Mouse (Mus musculus): Measurements from ENCODE around the gene Smim4. TPM values are rescaled to one million over a fixed set of nuclear protein-coding genes. Genes with fewer than 3 reads are reported as not detected.

The Smim4 gene
- polyA plus RNA-seq, 1 experiment from 2014 or later: 90.1 TPM

DNA sequence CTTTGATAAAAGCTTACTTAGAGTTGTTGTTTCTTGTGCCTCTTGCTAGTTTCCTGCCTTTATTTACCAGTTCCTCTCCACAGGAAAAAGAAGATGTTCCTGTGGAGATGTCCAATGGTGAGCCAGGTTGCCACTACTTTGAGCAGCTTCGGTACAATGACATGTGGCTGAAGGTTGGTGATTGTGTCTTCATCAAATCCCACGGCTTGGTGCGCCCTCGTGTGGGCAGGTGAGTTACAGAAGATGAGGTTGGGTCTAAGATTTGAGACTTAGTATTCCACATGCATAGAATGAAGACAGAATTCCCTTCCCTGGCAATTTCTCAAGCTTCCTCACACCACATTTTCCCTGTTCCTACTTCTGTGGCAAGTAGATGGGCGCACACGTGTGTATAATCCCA is 41.3 kb downstream of the Smim4 start:
- no peaks in the 10 kb centered on the region for H3K4me1 ChIP-seq (replicated peaks)
- H3K9me3 ChIP-seq: no peaks in the 10 kb centered on the region
- no peaks in the 10 kb centered on the region for H3K27me3 ChIP-seq (replicated peaks)
- peaks cover 19% of the 10 kb centered on the region for H3K36me3 ChIP-seq
- H3K27ac ChIP-seq: no peak overlapping the region
- ATAC-seq: no peak
- WGBS: 80% methylated on average over 6 of the region's 6 CpGs
- no peak overlapping the region for H3K4me3 ChIP-seq (replicated peaks)
- H3K4me2 ChIP-seq (replicated peaks): no peak overlapping the region
- H3K9ac ChIP-seq: no peak overlapping the region

DNA sequence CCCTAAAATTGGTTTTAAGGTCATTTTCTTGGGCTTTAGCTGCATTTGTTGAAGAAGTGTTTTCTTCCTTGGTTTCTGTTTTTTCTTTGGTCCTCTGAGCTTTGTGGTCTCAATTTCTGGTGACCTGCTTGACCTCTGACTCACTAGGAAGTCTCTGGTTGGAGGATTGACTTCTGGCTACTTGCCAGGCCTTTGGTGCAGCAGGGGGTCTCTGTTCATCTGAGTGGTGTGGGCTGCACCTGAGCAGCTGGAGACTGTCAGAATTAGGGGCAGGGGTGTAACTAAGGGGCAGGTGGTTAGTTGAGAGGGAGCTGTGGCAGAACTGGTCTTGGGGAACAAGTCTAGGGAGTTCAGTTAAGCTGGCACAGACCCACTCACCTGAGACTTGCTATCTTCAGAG is 47.6 kb downstream of the Smim4 start:
- H3K4me3 ChIP-seq (replicated peaks): no peak overlapping the region
- H3K36me3 ChIP-seq: peaks cover 24% of the 10 kb centered on the region
- no peak for ATAC-seq
- H3K4me1 ChIP-seq (replicated peaks): no peaks in the 10 kb centered on the region
- H3K9ac ChIP-seq: no peak overlapping the region
- H3K4me2 ChIP-seq (replicated peaks): no peak overlapping the region
- H3K27ac ChIP-seq: no peak overlapping the region
- no peaks in the 10 kb centered on the region for H3K9me3 ChIP-seq
- H3K27me3 ChIP-seq (replicated peaks): no peaks in the 10 kb centered on the region

DNA sequence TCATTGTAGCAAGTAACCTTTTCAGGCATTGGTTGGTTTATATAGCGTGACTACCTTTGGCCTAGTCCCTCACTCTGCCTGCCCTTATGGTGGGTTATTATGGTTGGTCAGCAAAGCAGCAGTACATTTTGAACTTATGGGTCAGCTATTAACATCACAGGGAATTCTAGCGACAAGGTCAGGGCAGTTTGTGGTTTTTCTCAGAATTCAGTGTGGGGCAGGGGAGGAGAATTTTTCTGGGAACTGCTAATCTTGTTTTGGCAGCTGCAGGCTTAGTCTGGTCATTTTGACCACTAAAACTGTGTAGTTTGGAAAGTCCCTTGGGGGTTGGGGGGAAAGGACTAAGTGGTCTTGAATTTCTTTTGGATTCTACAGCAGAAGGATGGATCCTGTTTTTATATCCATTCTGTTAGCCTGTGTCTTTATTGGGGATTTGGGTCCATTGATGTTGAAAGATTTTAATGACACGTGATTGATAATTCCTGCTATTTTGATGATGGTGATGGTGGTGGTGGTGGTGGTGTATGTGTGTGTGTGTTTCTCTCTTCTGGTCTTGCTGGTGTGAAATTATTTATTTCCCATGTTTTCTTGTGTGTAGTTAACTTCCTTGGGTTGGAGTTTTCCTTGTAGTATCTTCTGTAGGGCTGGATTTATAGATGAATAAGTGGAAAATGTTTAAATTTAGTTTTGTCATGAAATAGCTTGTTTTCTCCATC is 49.3 kb downstream of the Smim4 start:
- Histone ChIP-seq H3K4me3 (replicated peaks) (no peak overlapping the region), H3K27me3 (replicated peaks) (no peaks in the 10 kb centered on the region), H3K9me3 (no peaks in the 10 kb centered on the region), H3K27ac (no peak overlapping the region), H3K4me1 (replicated peaks) (no peaks in the 10 kb centered on the region), H3K9ac (no peak overlapping the region), H3K4me2 (replicated peaks) (no peak overlapping the region), H3K36me3 (peaks cover 26% of the 10 kb centered on the region)
- no peak for ATAC-seq
- 91% methylated on average over 3 of the region's 3 CpGs for WGBS

DNA sequence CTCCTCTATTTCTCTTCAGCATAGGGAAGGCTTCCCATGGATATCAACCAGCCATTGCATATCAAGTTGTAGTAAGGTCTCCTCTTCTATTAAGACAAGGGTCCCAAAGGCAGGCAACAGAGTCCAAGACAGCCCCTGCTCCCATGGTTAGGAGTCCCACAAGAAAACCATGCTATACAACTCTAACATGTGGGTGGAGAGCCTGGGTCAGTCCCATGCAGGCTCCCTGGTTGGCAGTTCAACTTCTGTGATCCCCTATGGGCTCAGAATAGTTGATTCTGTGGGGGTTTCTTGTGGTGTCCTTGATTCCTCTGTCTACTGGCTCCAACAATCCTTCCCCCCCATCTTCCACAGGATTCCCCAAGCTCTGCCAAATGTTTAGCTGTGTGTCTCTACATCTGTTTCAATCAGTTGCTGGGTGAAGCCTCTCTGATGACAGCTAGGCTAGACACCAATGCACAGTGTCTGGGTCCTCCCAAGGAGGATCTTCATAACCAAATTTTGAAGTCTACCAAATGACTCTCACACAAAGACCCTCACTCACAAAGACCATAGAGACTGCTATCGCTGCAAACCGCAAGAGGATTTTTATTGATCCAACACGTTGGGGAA is 50.1 kb downstream of the Smim4 start:
- no peak overlapping the region for H3K27ac ChIP-seq
- H3K36me3 ChIP-seq: peaks cover 26% of the 10 kb centered on the region
- no peak overlapping the region for H3K9ac ChIP-seq
- no peak overlapping the region for H3K4me2 ChIP-seq (replicated peaks)
- 95% methylated on average over 3 of the region's 3 CpGs for WGBS
- H3K27me3 ChIP-seq (replicated peaks): no peaks in the 10 kb centered on the region
- no peaks in the 10 kb centered on the region for H3K4me1 ChIP-seq (replicated peaks)
- no peaks in the 10 kb centered on the region for H3K9me3 ChIP-seq
- no peak for ATAC-seq
- H3K4me3 ChIP-seq (replicated peaks): no peak overlapping the region

DNA sequence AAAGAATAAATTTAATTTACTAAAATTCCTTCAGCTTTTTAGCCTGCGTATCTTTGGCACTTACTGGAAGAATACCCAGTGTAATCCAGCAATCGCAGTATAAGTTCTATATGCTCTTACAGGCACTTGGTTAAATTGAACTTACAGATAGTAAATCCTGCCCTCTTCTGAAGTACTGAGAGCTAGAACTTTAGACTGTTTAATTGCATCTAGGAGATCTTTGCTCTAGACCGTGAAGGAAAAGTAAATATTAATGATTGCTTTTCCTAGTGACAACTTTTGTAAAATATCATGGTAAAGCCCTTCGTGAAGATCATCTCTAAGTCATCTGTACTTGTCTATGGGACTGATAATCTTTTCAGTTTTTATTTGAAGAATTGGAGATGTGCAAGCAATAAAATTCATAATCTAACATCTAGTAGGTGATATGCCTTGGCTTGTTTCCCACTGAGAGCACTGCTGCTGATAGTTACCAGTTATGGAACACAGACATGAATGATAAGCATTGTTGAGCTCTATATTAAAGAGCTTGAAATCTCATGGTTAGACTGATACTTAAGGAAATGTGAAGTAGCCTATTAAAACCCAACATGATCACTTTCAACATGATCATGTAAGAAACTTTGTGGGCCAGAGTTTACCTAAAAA is 59.5 kb downstream of the Smim4 start:
- no peak overlapping the region for H3K27ac ChIP-seq
- H3K4me3 ChIP-seq (replicated peaks): no peak overlapping the region
- no peaks in the 10 kb centered on the region for H3K27me3 ChIP-seq (replicated peaks)
- H3K9me3 ChIP-seq: no peaks in the 10 kb centered on the region
- no peak for ATAC-seq
- no peaks in the 10 kb centered on the region for H3K4me1 ChIP-seq (replicated peaks)
- WGBS: 83% methylated on average over 4 of the region's 4 CpGs
- H3K4me2 ChIP-seq (replicated peaks): no peak overlapping the region
- no peak overlapping the region for H3K9ac ChIP-seq
- H3K36me3 ChIP-seq: peaks cover 10% of the 10 kb centered on the region

DNA sequence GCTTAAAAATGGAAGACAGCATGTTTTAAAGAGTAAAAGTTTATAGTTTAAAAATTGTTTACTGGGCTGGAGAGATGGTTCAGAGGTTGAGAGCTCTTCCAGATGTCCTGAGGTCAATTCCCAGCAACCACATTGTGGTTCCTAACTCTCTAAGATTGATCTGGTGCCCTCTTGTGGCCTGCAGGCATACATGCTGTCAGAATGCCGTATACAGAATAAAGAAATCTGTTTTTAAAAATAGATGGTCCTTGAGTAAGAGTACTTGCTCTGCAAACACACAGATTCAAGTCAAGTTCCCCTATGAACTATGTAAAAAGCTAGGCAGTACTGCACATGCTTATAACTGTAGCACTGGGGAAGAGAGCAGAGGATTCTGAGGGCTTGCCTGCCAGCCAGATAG is 66.5 kb downstream of the Smim4 start:
- H3K27me3 ChIP-seq (replicated peaks): no peaks in the 10 kb centered on the region
- H3K27ac ChIP-seq: no peak overlapping the region
- no peak overlapping the region for H3K9ac ChIP-seq
- no peak overlapping the region for H3K4me2 ChIP-seq (replicated peaks)
- no peaks in the 10 kb centered on the region for H3K9me3 ChIP-seq
- no peaks in the 10 kb centered on the region for H3K4me1 ChIP-seq (replicated peaks)
- WGBS: 81% methylated on average over 1 of the region's 1 CpGs
- no peak overlapping the region for H3K4me3 ChIP-seq (replicated peaks)
- peaks cover 6% of the 10 kb centered on the region for H3K36me3 ChIP-seq
- no peak for ATAC-seq

DNA sequence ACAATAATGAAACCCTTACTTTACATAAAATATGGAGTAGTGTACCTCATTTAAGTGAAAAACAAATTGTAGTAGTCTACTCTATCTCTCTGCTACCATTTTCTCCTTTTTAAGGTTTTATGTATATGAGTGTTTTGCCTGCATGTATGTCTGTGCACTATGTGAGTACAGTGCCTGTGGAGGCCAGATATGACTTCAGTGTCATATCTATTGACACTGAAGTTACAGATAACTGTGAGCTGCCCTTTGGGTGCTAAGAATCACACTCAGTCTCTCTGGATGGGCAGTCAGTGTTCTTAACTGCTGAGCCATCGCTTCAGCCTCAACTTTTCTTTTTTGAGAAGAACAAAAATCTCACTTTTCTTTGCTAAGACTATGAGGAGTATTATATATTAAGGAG is 82.9 kb downstream of the Smim4 start:
- Histone ChIP-seq H3K4me3 (replicated peaks) (no peak overlapping the region), H3K36me3 (peaks cover 26% of the 10 kb centered on the region), H3K9ac (no peak overlapping the region), H3K27ac (no peak overlapping the region), H3K4me1 (replicated peaks) (no peaks in the 10 kb centered on the region), H3K9me3 (no peaks in the 10 kb centered on the region), H3K4me2 (replicated peaks) (no peak overlapping the region), H3K27me3 (replicated peaks) (no peaks in the 10 kb centered on the region)
- WGBS: 100% methylated on average over 1 of the region's 1 CpGs
- no peak for ATAC-seq

DNA sequence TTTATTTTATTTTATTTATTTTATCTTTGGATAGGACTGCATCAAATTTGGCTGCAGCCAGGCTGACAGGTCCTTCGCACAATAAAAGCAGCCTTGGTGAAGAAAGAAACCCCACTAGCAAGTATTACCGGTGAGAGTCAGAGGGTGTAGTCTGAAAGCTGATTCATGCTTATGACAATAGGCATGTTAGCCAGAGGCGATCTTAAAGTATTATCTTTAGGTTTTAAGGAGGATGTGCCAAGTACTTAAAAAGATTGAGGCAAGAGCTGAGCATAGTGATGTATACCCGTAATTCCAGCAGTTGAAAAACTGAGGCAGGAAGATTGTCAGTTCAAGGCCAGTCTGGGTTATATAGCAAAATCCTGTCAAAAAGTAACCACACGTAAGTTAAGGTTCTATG is 83.5 kb downstream of the Smim4 start:
- H3K4me3 ChIP-seq (replicated peaks): no peak overlapping the region
- H3K27me3 ChIP-seq (replicated peaks): no peaks in the 10 kb centered on the region
- H3K9ac ChIP-seq: no peak overlapping the region
- ATAC-seq: no peak
- 93% methylated on average over 5 of the region's 5 CpGs for WGBS
- H3K9me3 ChIP-seq: no peaks in the 10 kb centered on the region
- H3K27ac ChIP-seq: no peak overlapping the region
- H3K4me2 ChIP-seq (replicated peaks): no peak overlapping the region
- H3K4me1 ChIP-seq (replicated peaks): no peaks in the 10 kb centered on the region
- H3K36me3 ChIP-seq: peaks cover 21% of the 10 kb centered on the region

Other genes starting within 250 kb of the Smim4 start
- gene Mustn1, start 249.8 kb downstream of the Smim4 start, polyA plus RNA-seq (2015; fragmentation: Nextera tagmentation; extraction: Ambion mirVana): 8.1 and 8.3 TPM in 2 replicates
- gene Itih4, start 242.5 kb downstream of the Smim4 start, polyA plus RNA-seq (2015; fragmentation: Nextera tagmentation; extraction: Ambion mirVana): 1.1 and 2.6 TPM in 2 replicates
- gene Itih3, start 205.2 kb downstream of the Smim4 start, polyA plus RNA-seq (2015; fragmentation: Nextera tagmentation; extraction: Ambion mirVana): 3.2 and 5.1 TPM in 2 replicates
- 0.41 and 1.2 TPM in 2 replicates for gene Itih1, start 185.7 kb downstream of the Smim4 start, polyA plus RNA-seq (2015; fragmentation: Nextera tagmentation; extraction: Ambion mirVana)
- gene Nek4, start 177.6 kb downstream of the Smim4 start, polyA plus RNA-seq (2015; fragmentation: Nextera tagmentation; extraction: Ambion mirVana): 8.5 and 9.5 TPM in 2 replicates
- 44.6 and 48.6 TPM in 2 replicates for gene Glt8d1, start 127.6 kb downstream of the Smim4 start, polyA plus RNA-seq (2015; fragmentation: Nextera tagmentation; extraction: Ambion mirVana)
- 411 and 423 TPM in 2 replicates for gene Spcs1, start 127.3 kb downstream of the Smim4 start, polyA plus RNA-seq (2015; fragmentation: Nextera tagmentation; extraction: Ambion mirVana)
- 97.1 and 106 TPM in 2 replicates for gene Pbrm1, start 109.8 kb downstream of the Smim4 start, polyA plus RNA-seq (2015; fragmentation: Nextera tagmentation; extraction: Ambion mirVana)
- 127 and 151 TPM in 2 replicates for gene Gnl3, start 109.8 kb downstream of the Smim4 start, polyA plus RNA-seq (2015; fragmentation: Nextera tagmentation; extraction: Ambion mirVana)
- 261 and 315 TPM in 2 replicates for gene Nt5dc2, start 2.1 kb upstream of the Smim4 start, polyA plus RNA-seq (2015; fragmentation: Nextera tagmentation; extraction: Ambion mirVana)
- 32.3 and 32.5 TPM in 2 replicates for gene Stab1, start 39.7 kb upstream of the Smim4 start, polyA plus RNA-seq (2015; fragmentation: Nextera tagmentation; extraction: Ambion mirVana)
- gene Tnnc1, start 79.4 kb upstream of the Smim4 start, polyA plus RNA-seq (2015; fragmentation: Nextera tagmentation; extraction: Ambion mirVana): 3.3 and 6.4 TPM in 2 replicates
- 280 and 297 TPM in 2 replicates for gene Nisch, start 88.0 kb upstream of the Smim4 start, polyA plus RNA-seq (2015; fragmentation: Nextera tagmentation; extraction: Ambion mirVana)
- gene Sema3g, start 88.9 kb upstream of the Smim4 start, polyA plus RNA-seq (2015; fragmentation: Nextera tagmentation; extraction: Ambion mirVana): 0.91 and 0.96 TPM in 2 replicates
- 10.6 and 11.9 TPM in 2 replicates for gene Phf7, start 122.4 kb upstream of the Smim4 start, polyA plus RNA-seq (2015; fragmentation: Nextera tagmentation; extraction: Ambion mirVana)
- 64.0 and 65.3 TPM in 2 replicates for gene Bap1, start 122.5 kb upstream of the Smim4 start, polyA plus RNA-seq (2015; fragmentation: Nextera tagmentation; extraction: Ambion mirVana)
- 3.6 and 3.7 TPM in 2 replicates for gene Dnah1, start 194.9 kb upstream of the Smim4 start, polyA plus RNA-seq (2015; fragmentation: Nextera tagmentation; extraction: Ambion mirVana)
- gene Capn7, start 207.7 kb upstream of the Smim4 start, polyA plus RNA-seq (2015; fragmentation: Nextera tagmentation; extraction: Ambion mirVana): 34.9 and 36.5 TPM in 2 replicates